Mouse (Mus musculus) cerebellum, adult 9-10 months (tissue): ENCODE results near the gene Dab1.

Experiments used
- DNase-seq: peaks from one replicate; pipeline ENCODE4 v3.0.0; 2022

Dab1 gene

GRCm38 (mm10) chr4:103619321-103619945 lies at the start of gene Dab1:
Gene Dab1 (plus strand): TSS chr4:103619359.
- no peak for DNase-seq

GRCm38 (mm10) chr4:103571721-103572352 lies 47.3 kb upstream of the Dab1 start:
- no peak for DNase-seq

GRCm38 (mm10) chr4:103575556-103575955 lies 43.6 kb upstream of the Dab1 start:
- no peak for DNase-seq

GRCm38 (mm10) chr4:103576305-103576704 lies 42.9 kb upstream of the Dab1 start:
- no peak for DNase-seq

GRCm38 (mm10) chr4:103577111-103577815 lies 41.9 kb upstream of the Dab1 start:
- DNase-seq: no peak

- DNase-seq: no peak
These were observed 41.3 kb upstream of the Dab1 start for GRCm38 (mm10) chr4:103577821-103578220.

- DNase-seq: no peak
These were observed 39.1 kb upstream of the Dab1 start for GRCm38 (mm10) chr4:103580021-103580420.

- DNase-seq: no peak
These were observed 4.1 kb upstream of the Dab1 start for GRCm38 (mm10) chr4:103615011-103615410.

GRCm38 (mm10) chr4:103619946-103620371 lies 800 bp downstream of the Dab1 start:
- no peak for DNase-seq

GRCm38 (mm10) chr4:103620590-103621155 lies 1.5 kb downstream of the Dab1 start:
- DNase-seq: no peak

GRCm38 (mm10) chr4:103621586-103621985 lies 2.4 kb downstream of the Dab1 start:
- no peak for DNase-seq

GRCm38 (mm10) chr4:103630177-103630576 lies 11.0 kb downstream of the Dab1 start:
- DNase-seq: no peak

- DNase-seq: no peak
These were observed 17.1 kb downstream of the Dab1 start for GRCm38 (mm10) chr4:103636168-103636776.

- DNase-seq: no peak
These were observed 29.2 kb downstream of the Dab1 start for GRCm38 (mm10) chr4:103648209-103648896.

GRCm38 (mm10) chr4:103655740-103656139 lies 36.6 kb downstream of the Dab1 start:
- no peak for DNase-seq

GRCm38 (mm10) chr4:103661386-103661785 lies 42.2 kb downstream of the Dab1 start:
- DNase-seq: no peak

- no peak for DNase-seq
These were observed 48.3 kb downstream of the Dab1 start for GRCm38 (mm10) chr4:103667438-103667837.

GRCm38 (mm10) chr4:103677195-103677594 lies 58.0 kb downstream of the Dab1 start:
- DNase-seq: no peak

GRCm38 (mm10) chr4:103678501-103678900 lies 59.3 kb downstream of the Dab1 start:
- no peak for DNase-seq

- peak; percentile 68 for DNase-seq
These were observed 66.0 kb downstream of the Dab1 start for GRCm38 (mm10) chr4:103685136-103685535.

- DNase-seq: no peak
These were observed 72.6 kb downstream of the Dab1 start for GRCm38 (mm10) chr4:103691717-103692116.

- DNase-seq: no peak
These were observed 80.6 kb downstream of the Dab1 start for GRCm38 (mm10) chr4:103699755-103700154.

GRCm38 (mm10) chr4:103700392-103700791 lies 81.2 kb downstream of the Dab1 start:
- no peak for DNase-seq
